In genomic region chr2:103391626-103392025, GRCm38 (mm10) we compare ENCODE assay signal across 24 mouse cellular contexts. TPM values are rescaled to one million over a fixed set of nuclear protein-coding genes. Genes with fewer than 3 reads are reported as not detected.
DNase-seq lines count a peak whose midpoint lies in the region; ATAC-seq lines count a peak whose summit lies in the region.
"Had no signal": no experiment of that assay in that cellular context is flagged by ENCODE, and none has a peak within 500 bp of the region (broad histone marks: within the 10 kb centered on the region; RNA-seq: fewer than 3 reads in every experiment).

No protein-coding gene starts in this region.

- no peak for ATAC-seq in hindbrain, embryonic 12.5 days (ENCODE audit: low FRiP score)
- ATAC-seq: activated CD4-positive, CD25-positive, alpha-beta regulatory T cell, adult 4 months; CD4-positive, CD25-positive, alpha-beta regulatory T cell, adult 4 months; Patski had no signal

- WGBS in hindbrain, embryonic 10.5 days, result 94% methylated on average over 3 of the region's 4 CpGs
- WGBS in hindbrain, embryonic 12.5 days, result 90% methylated on average over 3 of the region's 4 CpGs

- H3K4me1 ChIP-seq in hindbrain, embryonic 10.5 days (replicated peaks), result peaks cover 20% of the 10 kb centered on the region
- H3K4me1 ChIP-seq in hindbrain, embryonic 12.5 days, result peaks cover 12% of the 10 kb centered on the region

- H3K36me3 ChIP-seq in hindbrain, embryonic 10.5 days, result no peaks in the 10 kb centered on the region
- no peaks in the 10 kb centered on the region for H3K36me3 ChIP-seq in hindbrain, embryonic 12.5 days
- H3K36me3 ChIP-seq: G1E had no signal

- H3K4me3 ChIP-seq in hindbrain, embryonic 10.5 days, result no peak overlapping the region
- no peak overlapping the region for H3K4me3 ChIP-seq in hindbrain, embryonic 12.5 days

- 0 out of 2 replicates have a peak overlapping the region, but pooled peaks have one; percentile 59 for H3K27ac ChIP-seq in hindbrain, embryonic 10.5 days
- H3K27ac ChIP-seq in hindbrain, embryonic 12.5 days, result no peak overlapping the region

- H3K27me3 ChIP-seq in hindbrain, embryonic 10.5 days (ENCODE audit: insufficient read depth, poor library complexity, severe bottlenecking), result no peaks in the 10 kb centered on the region
- H3K27me3 ChIP-seq in hindbrain, embryonic 12.5 days, result no peaks in the 10 kb centered on the region

- peaks cover 4% of the 10 kb centered on the region; the same call in 1 of the 2 replicates for H3K9me3 ChIP-seq in hindbrain, embryonic 10.5 days
- H3K9me3 ChIP-seq in hindbrain, embryonic 12.5 days (replicated peaks), result no peaks in the 10 kb centered on the region
- H3K9me3 ChIP-seq: G1E had no signal

- no peak overlapping the region for H3K4me2 ChIP-seq in hindbrain, embryonic 12.5 days (replicated peaks)

- no peak overlapping the region for H3K9ac ChIP-seq in hindbrain, embryonic 12.5 days

- DNase-seq in hindbrain, embryonic 10.5 days (ENCODE audit: low spot score), result no peak
- peak; percentile 79 for DNase-seq in ES-CJ7 (ENCODE audit: low read depth, low spot score)
- DNase-seq in R1 (ENCODE audit: low read depth, low spot score), result peak; percentile 52
- DNase-seq in ZHBTc4 (ENCODE audit: low read depth, low spot score), result peak; percentile 61
- no peak for DNase-seq in lung, adult 18-20 months
- no peak for DNase-seq in urinary bladder, adult 2 months (ENCODE audit: low spot score)
- DNase-seq in testis, postnatal 14 days (ENCODE audit: low spot score), result no peak
- DNase-seq: adrenal gland, adult 2 months; adrenal gland, adult 8-10 months; adrenal gland, postnatal 10 days; adrenal gland, postnatal 14 days; adrenal gland, postnatal 25 days; adrenal gland, postnatal 36 days; B cell, adult 2 months; cerebellum, adult 11 months; cerebellum, adult 11-12 months; cerebellum, adult 18-20 months; cerebellum, adult 2 months; cerebellum, adult 8-10 months had no signal

RNA-seq across cellular contexts. Expression of gene Elf5, which starts 19.9 kb away (rescaled TPM):
- 0.07 TPM in 1 of 2 replicates, not detected in the other for polyA plus RNA-seq in hindbrain, embryonic 10.5 days (2016; fragmentation: Nextera tagmentation; extraction: Ambion mirVana)
- polyA plus RNA-seq in hindbrain, embryonic 12.5 days (2016; fragmentation: Nextera tagmentation; extraction: Ambion mirVana), result not detected in 2 replicates
- polyA plus RNA-seq in urinary bladder, adult 2 months (2012; rRNA removed), result 17.2 and 21.2 TPM in 2 replicates
- polyA plus RNA-seq: activated CD4-positive, CD25-positive, alpha-beta regulatory T cell, adult 4 months; adrenal gland, adult 2 months; CD4-positive, CD25-positive, alpha-beta regulatory T cell, adult 4 months; G1E; Patski had no signal

Comparison
In these comparisons a context has a peak if more than half of its experiments do, and no peak if none do; other contexts are left out.
1. DNase-seq: peak in ES-CJ7 (single experiment), R1 (single experiment) and ZHBTc4 (single experiment); none in hindbrain, embryonic 10.5 days (single experiment), lung, adult 18-20 months (0 of 2), urinary bladder, adult 2 months (single experiment) and testis, postnatal 14 days (single experiment).
2. RNA of gene Elf5, which starts 19.9 kb away (polyA plus RNA-seq): 17.2 to 21.2 TPM in urinary bladder, adult 2 months; not detected in hindbrain, embryonic 12.5 days and 0.07 TPM in hindbrain, embryonic 10.5 days; every median in the first group is over 10 times any median in the second.